Mouse (Mus musculus) kidney, adult 2 months (tissue): Measurements from ENCODE around the gene Ubash3b. TPM values are rescaled to one million over a fixed set of nuclear protein-coding genes. Genes with fewer than 3 reads are reported as not detected.

ENCODE experiments used
- DNase-seq: peaks from one replicate; pipeline ENCODE4 v3.0.0; 2021
- H3K27ac ChIP-seq: fragments of 200-500 bp; 2 replicates; pipeline ENCODE4 v1.5.1; 2012; ENCODE audit warnings: low read depth, low read length, control low read depth, inconsistent platforms; ENCODE audit not compliant: insufficient read depth
- H3K27me3 ChIP-seq: fragments of 200-500 bp; replicated peaks from 2 replicates; pipeline ENCODE4 v1.6.1; 2012; ENCODE audit warnings: mild to moderate bottlenecking, moderate library complexity, low read length, inconsistent platforms; ENCODE audit not compliant: control insufficient read depth, insufficient read depth
- H3K36me3 ChIP-seq: fragments of 200-500 bp; 2 replicates; pipeline ENCODE4 v1.6.1; 2012; ENCODE audit warnings: mild to moderate bottlenecking, moderate library complexity, low read length, inconsistent platforms; ENCODE audit not compliant: control insufficient read depth, insufficient read depth
- H3K4me1 ChIP-seq: fragments of 200-500 bp; 2 replicates; pipeline ENCODE4 v1.6.1; 2011; ENCODE audit warnings: low read length; ENCODE audit not compliant: control insufficient read depth, insufficient read depth
- H3K4me3 ChIP-seq: fragments of 200-500 bp; 2 replicates; pipeline ENCODE4 v1.5.1; 2011; ENCODE audit warnings: mild to moderate bottlenecking, low read depth, low read length, control low read depth; ENCODE audit not compliant: insufficient read depth
- CTCF ChIP-seq: fragments of 200-500 bp; conservative IDR thresholded peaks from 2 replicates; pipeline ENCODE4 v1.5.1; 2011; ENCODE audit warnings: low read depth, mild to moderate bottlenecking, control low read depth, low read length, moderate library complexity, mixed read lengths; ENCODE audit not compliant: insufficient read depth, insufficient read length
- POLR2A ChIP-seq: fragments of 200-500 bp; IDR thresholded peaks from one replicate; pipeline ENCODE4 v1.6.1; 2011; ENCODE audit warnings: low read depth, low read length, control low read depth
- WGBS: fragments of 180-500 bp; shearing (Covaris S2); methylation state at CpG from one replicate; pipeline ENCODE4 v1.1.7; 2018; 5-methylcytosine and 5-hydroxymethylcytosine counted together
- polyA plus RNA-seq: library from polyadenylated mRNA; depleted of rRNA; stranded (reverse); fragments of >200 nt; gene quantifications from 2 replicates; pipeline ENCODE4 v1.2.3, GENCODE M21; 2012

Ubash3b gene
- polyA plus RNA-seq, 1 experiment = 2.3 TPM

- Histone ChIP-seq H3K4me3 (no peak overlapping the region), H3K27ac (no peak overlapping the region), H3K27me3 (no peaks in the 10 kb centered on the region), H3K36me3 (no peaks in the 10 kb centered on the region), H3K4me1 (no peaks in the 10 kb centered on the region)
- DNase-seq = no peak
- TF ChIP-seq CTCF = no peak
- TF ChIP-seq POLR2A = no peak
- 63% methylated on average over 11 of the region's 11 CpGs for WGBS
Measured at GRCm38 (mm10) chr9:41051080-41051932, 110.2 kb downstream of the Ubash3b start.

DNA sequence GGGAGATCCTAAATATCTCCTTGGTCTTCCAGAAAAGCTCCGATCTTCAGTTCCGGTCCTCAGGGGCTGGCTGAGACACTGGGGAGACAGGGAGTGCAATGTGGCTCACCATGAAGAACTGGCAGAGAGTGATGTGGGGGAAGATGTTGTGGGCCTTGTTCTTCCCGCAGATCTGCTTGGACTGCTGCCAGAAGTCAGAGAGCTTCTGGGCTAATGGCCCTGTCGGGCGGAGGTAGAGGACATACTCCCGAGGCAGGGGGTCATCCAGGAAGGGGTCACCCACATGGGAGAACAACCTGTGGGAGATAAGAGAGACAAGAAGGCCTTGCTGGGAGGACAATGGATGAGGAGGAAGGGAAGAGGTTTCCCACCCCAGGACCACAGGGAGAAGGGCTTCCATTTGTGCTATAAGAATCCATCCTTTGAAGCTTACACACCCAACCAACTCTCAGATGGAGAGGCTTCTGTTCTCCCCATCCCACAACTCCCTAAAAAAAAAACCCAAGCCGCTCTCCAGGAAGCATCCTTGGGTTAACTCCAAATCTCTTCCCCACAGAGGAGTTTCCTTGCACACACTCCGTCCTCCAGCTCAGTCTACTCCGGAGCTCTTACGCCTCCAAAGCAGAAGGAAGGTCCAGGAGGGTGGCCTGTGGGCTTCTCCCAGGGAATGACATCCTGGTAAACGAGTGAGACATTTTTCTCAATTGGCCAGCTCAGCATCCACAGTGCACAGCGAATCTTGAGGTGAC lies 111.0 kb downstream of the Ubash3b start:
- DNase-seq = no peak
- Histone ChIP-seq H3K4me1 (no peaks in the 10 kb centered on the region), H3K27ac (no peak overlapping the region), H3K27me3 (no peaks in the 10 kb centered on the region), H3K4me3 (no peak overlapping the region), H3K36me3 (no peaks in the 10 kb centered on the region)
- WGBS = 62% methylated on average over 12 of the region's 12 CpGs
- TF ChIP-seq POLR2A (no peak), CTCF (no peak)

DNA sequence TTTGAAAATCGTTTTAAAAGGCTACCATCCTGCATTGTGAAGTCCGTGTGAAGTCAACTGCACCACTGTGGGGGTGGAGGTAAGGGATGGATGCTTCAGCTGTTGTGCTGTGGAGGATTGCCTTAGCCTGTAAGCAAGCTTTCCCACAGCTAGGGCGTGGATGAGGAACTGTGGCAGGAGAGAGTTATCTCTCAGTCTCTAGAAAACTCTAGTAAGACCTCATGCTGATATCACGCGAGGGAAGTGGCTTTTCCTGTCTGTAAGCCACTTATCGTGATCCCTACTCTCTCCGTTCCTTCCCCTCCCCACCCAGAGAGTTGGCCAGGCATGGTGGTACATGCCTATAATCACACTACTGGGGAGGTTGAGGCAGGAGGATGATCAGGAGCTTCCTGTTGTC lies 112.2 kb downstream of the Ubash3b start:
- WGBS = 80% methylated on average over 7 of the region's 7 CpGs
- TF ChIP-seq POLR2A = no peak
- TF ChIP-seq CTCF = no peak
- H3K4me1 ChIP-seq = no peaks in the 10 kb centered on the region
- no peaks in the 10 kb centered on the region for H3K36me3 ChIP-seq
- no peak overlapping the region for H3K27ac ChIP-seq
- DNase-seq = no peak
- no peak overlapping the region for H3K4me3 ChIP-seq
- H3K27me3 ChIP-seq = no peaks in the 10 kb centered on the region

DNA sequence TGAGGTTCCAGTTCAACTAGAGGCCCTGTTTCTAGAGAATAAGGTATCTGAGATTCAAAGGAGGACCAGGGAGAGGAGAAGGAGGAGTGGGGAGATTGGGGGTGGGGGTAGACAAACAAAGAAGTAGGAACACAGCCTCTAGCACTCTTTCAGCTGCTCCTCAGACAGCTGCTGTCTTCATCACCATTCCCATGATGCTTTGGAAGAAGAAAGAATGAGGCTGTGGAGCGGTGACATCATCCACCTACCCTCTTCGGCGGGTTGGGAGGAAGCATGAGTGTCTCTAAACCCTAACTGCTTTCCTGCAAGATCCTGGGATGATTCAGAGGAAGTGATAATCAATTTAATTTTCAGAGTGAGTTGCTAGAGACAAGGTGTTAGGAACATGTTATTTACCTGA lies 112.7 kb downstream of the Ubash3b start:
- H3K4me1 ChIP-seq = no peaks in the 10 kb centered on the region
- no peaks in the 10 kb centered on the region for H3K27me3 ChIP-seq
- WGBS = 90% methylated on average over 3 of the region's 3 CpGs
- no peak overlapping the region for H3K27ac ChIP-seq
- no peak for TF ChIP-seq POLR2A
- no peak for TF ChIP-seq CTCF
- H3K36me3 ChIP-seq = no peaks in the 10 kb centered on the region
- no peak overlapping the region for H3K4me3 ChIP-seq
- DNase-seq = no peak

DNA sequence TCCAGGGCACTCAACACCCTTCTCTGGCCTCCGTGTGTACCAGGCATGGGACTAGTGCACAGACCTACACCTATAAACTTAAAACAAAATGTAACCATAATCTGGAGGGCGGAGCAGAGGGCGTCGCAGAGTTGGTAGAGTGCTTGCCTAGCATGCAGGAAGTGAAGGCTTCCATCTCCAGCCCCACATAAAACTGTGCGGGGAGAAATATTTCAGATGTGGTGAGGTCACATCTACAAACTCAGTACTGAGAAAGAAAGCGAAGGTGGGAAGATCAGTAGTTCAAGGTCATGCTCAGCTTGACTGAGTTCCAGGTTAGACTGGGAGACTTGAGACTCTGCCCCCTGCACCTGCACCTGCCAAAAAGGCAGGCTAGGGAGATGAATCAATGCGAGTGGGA lies 113.3 kb downstream of the Ubash3b start:
- Histone ChIP-seq H3K27ac (no peak overlapping the region), H3K4me3 (no peak overlapping the region), H3K36me3 (no peaks in the 10 kb centered on the region), H3K4me1 (no peaks in the 10 kb centered on the region), H3K27me3 (no peaks in the 10 kb centered on the region)
- TF ChIP-seq POLR2A (no peak), CTCF (no peak)
- 87% methylated on average over 7 of the region's 7 CpGs for WGBS
- no peak for DNase-seq

- no peak overlapping the region for H3K4me3 ChIP-seq
- 96% methylated on average over 2 of the region's 2 CpGs for WGBS
- H3K4me1 ChIP-seq = no peaks in the 10 kb centered on the region
- TF ChIP-seq CTCF (no peak), POLR2A (no peak)
- DNase-seq = no peak
- no peaks in the 10 kb centered on the region for H3K27me3 ChIP-seq
- H3K36me3 ChIP-seq = no peaks in the 10 kb centered on the region
- no peak overlapping the region for H3K27ac ChIP-seq
Measured at GRCm38 (mm10) chr9:41047654-41048053, 113.8 kb downstream of the Ubash3b start.

GRCm38 (mm10) chr9:41044626-41045025 lies 116.9 kb downstream of the Ubash3b start:
- Histone ChIP-seq H3K4me1 (no peaks in the 10 kb centered on the region), H3K27ac (no peak overlapping the region), H3K4me3 (no peak overlapping the region), H3K36me3 (no peaks in the 10 kb centered on the region), H3K27me3 (no peaks in the 10 kb centered on the region)
- TF ChIP-seq CTCF = peak; percentile 78
- TF ChIP-seq POLR2A = no peak
- DNase-seq = peak; percentile 93
- 5% methylated on average over 3 of the region's 3 CpGs for WGBS
